Mouse (Mus musculus) midbrain, embryonic 15.5 days (tissue): ENCODE data around the gene Gps2. TPM values are rescaled to one million over a fixed set of nuclear protein-coding genes. Genes with fewer than 3 reads are reported as not detected.
A peak's percentile ranks its signal among the peaks of the same experiment; 100 is the strongest.
"Not testable (repeated sequence)": the region's sequence is repeated elsewhere in the genome, so short reads cannot be mapped to it uniquely, and the experiment has no call there.

Experiments used
- ATAC-seq: fragments of 200-750 bp; cut with Nextera tagmentation; replicated peaks from 2 replicates; pipeline ENCODE4 v1.8.0; 2017; ENCODE audit warnings: moderate TSS enrichment
- H3K27ac ChIP-seq: fragments of 300-500 bp; sonication (generic); 2 replicates; pipeline ENCODE4 v1.5.1; 2015; ENCODE audit warnings: mild to moderate bottlenecking, inconsistent platforms
- H3K27me3 ChIP-seq: fragments of 300-500 bp; sonication (generic); replicated peaks from 2 replicates; pipeline ENCODE4 v1.6.1; 2015; ENCODE audit warnings: inconsistent platforms
- H3K36me3 ChIP-seq: fragments of 300-500 bp; sonication (generic); replicated peaks from 2 replicates; pipeline ENCODE4 v1.6.1; 2015; ENCODE audit warnings: inconsistent platforms
- H3K4me1 ChIP-seq: fragments of 300-500 bp; sonication (generic); 2 replicates; pipeline ENCODE4 v1.6.1; 2015; ENCODE audit warnings: inconsistent platforms
- H3K4me2 ChIP-seq: fragments of 300-500 bp; sonication (generic); 2 replicates; pipeline ENCODE4 v1.6.1; 2015; ENCODE audit warnings: inconsistent platforms, mild to moderate bottlenecking, moderate library complexity
- H3K4me3 ChIP-seq: fragments of 300-500 bp; sonication (generic); 2 replicates; pipeline ENCODE4 v1.5.1; 2015; ENCODE audit warnings: mild to moderate bottlenecking, inconsistent platforms
- H3K9ac ChIP-seq: fragments of 300-500 bp; sonication (generic); 2 replicates; pipeline ENCODE4 v1.6.1; 2015; ENCODE audit warnings: mild to moderate bottlenecking, inconsistent platforms
- H3K9me3 ChIP-seq: fragments of 300-500 bp; sonication (generic); 2 replicates; pipeline ENCODE4 v1.6.1; 2016; ENCODE audit warnings: inconsistent platforms
- WGBS: fragments of 180-500 bp; shearing (Covaris S2); methylation state at CpG from one replicate; pipeline ENCODE4 v1.1.7; 2015; ENCODE audit warnings: mixed read lengths; 5-methylcytosine and 5-hydroxymethylcytosine counted together
- polyA plus RNA-seq: library from polyadenylated mRNA; unstranded; fragments of >200 nt; fragmentation: Nextera tagmentation; extraction: Ambion mirVana; gene quantifications from 2 replicates; pipeline ENCODE4 v1.2.1, GENCODE M21; 2015

The Gps2 gene
- polyA plus RNA-seq, 1 experiment from 2014 or later: 77.6 TPM

DNA sequence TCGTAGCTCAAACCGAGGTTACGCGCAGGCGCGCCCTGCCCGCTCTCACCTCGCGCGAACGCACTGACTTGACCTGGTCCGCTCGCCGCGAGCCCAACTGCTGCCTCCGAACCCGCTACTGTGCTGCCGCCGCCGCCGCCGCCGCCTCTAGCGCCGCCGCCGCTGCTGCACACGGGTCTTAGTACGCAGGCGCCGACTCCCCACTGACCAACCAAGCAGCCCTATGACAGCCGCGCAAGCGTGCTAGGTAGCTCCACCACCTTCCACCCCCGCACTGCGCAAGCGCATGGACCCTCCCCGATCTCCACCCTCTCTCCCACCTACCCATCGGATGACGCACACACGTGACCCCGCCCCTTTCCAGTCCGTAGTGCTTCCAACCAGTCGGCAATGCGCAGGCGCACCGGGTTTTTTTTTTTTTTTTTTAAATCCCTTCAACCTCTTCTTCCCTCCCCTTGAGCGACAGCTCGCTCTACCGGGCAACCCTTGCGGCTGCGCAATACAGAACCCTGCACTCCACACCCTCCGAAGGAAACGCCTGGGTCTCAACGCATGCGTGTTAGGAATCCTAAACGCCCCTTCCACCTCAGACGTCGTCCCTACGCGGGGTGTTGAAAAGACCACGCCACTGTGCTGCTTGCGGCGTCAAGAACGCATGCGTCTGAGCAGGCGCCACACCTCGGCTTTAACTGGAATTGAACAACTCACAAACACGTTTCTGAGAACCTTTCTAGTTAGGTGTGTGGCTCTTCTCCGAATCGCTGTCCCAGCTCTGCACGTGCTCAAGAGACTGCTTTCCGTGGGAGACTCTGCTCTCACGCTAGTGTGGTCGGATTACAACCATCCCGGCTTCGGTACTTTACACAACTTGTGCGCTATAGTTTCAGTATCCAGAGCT is 7.7 kb downstream of the Gps2 start, which contains the start of gene Eif5a:
Gene Eif5a (minus strand): TSS at position 845 of the 898 bp plus-strand sequence.
- no peaks in the 10 kb centered on the region for H3K9me3 ChIP-seq
- H3K4me2 ChIP-seq: peak within 1 kb of the TSS; percentile 81
- peak within 1 kb of the TSS; percentile 89 for H3K9ac ChIP-seq
- WGBS: under 1% methylated on average over 78 of the region's 78 CpGs
- H3K4me3 ChIP-seq: peak within 1 kb of the TSS; percentile 83
- H3K27me3 ChIP-seq: no peaks in the 10 kb centered on the region
- peaks cover 23% of the 10 kb centered on the region; the same call in 1 of the 2 replicates for H3K36me3 ChIP-seq
- peak; percentile 98 for ATAC-seq
- H3K27ac ChIP-seq: peak within 1 kb of the TSS; percentile 90
- peaks cover 30% of the 10 kb centered on the region for H3K4me1 ChIP-seq

DNA sequence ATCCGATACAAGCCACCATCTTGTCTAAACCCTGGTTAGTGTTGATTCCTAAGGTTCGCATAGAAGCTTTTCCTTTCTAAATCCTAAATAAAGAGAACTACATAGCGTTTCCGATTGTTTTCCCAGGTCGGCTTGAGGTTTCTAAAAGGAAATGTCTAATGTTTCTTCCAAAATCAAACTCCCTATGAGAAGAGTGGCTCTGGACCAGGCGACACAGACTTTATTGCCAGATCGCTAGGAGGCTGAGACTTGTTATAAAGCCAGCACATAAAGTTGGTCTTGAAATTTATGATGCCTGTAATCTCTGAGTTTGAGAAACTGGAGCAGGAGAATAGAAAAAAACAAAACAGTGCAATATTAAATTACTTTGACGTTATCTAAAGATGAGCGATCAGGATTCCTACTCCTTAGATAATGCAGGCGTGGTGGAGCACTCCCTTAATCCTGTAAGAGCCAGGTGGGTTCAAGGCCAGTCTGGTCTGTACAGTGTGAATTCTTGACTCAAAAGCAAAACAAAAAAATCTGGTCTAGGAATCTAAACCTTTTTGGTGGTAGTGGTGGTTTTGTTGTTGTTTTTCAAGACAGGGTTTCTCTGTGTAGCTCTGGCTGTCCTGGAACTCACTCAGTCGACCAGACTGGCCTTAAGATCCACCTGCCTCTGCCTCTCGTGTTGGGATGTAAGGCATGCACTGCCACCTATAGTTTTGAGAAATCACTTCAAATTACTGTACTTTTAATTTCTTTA is 8.5 kb downstream of the Gps2 start:
- no peak for ATAC-seq
- peaks cover 30% of the 10 kb centered on the region for H3K4me1 ChIP-seq
- WGBS: 3% methylated on average over 12 of the region's 12 CpGs

DNA sequence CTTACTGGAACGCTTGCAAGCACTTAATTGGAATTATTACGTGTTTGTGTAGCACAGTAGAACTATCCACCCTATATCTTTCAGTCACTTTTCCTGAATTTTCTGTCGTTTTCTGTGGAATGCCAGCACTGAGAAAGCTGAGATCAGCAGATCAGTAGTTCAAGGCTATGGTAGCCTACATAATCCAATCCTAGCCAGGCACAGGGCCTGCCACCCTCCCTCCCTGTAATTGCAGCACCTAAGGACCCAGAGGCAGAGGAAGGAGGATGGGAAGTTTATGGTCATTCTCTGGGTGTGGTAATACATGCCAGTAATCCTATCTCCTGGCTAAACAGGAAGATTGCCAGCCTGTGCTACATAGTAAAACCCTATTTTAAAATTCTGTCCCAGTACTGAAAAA is 9.1 kb downstream of the Gps2 start:
- Histone ChIP-seq H3K27ac (peak overlapping the region; percentile 23; the same call in 1 of the 2 replicates), H3K4me1 (peaks cover 30% of the 10 kb centered on the region), H3K4me2 (no peak overlapping the region), H3K36me3 (peaks cover 8% of the 10 kb centered on the region; the same call in 1 of the 2 replicates), H3K9me3 (no peaks in the 10 kb centered on the region), H3K4me3 (no peak overlapping the region), H3K9ac (no peak overlapping the region; the same call in 1 of the 2 replicates), H3K27me3 (no peaks in the 10 kb centered on the region)
- ATAC-seq: no peak
- WGBS: 73% methylated on average over 3 of the region's 3 CpGs

More for the DNA sequence above, 8.5 kb downstream of the Gps2 start:
- H3K4me2 ChIP-seq: peak overlapping the region; percentile 81
- H3K27me3 ChIP-seq: no peaks in the 10 kb centered on the region
- H3K9me3 ChIP-seq: no peaks in the 10 kb centered on the region
- H3K9ac ChIP-seq: peak overlapping the region; percentile 40
- peak overlapping the region; percentile 83 for H3K4me3 ChIP-seq
- H3K27ac ChIP-seq: peak overlapping the region; percentile 90
- H3K36me3 ChIP-seq: peaks cover 14% of the 10 kb centered on the region; the same call in 1 of the 2 replicates

GRCm38 (mm10) chr11:69927501-69927900 is 13.8 kb downstream of the Gps2 start:
- ATAC-seq: no peak

GRCm38 (mm10) chr11:69929712-69930111 is 16.0 kb downstream of the Gps2 start:
- 89% methylated on average over 4 of the region's 4 CpGs for WGBS
- no peak overlapping the region for H3K27ac ChIP-seq
- H3K9me3 ChIP-seq: no peaks in the 10 kb centered on the region
- peaks cover 3% of the 10 kb centered on the region; the same call in 1 of the 2 replicates for H3K4me1 ChIP-seq
- no peak overlapping the region for H3K9ac ChIP-seq
- H3K4me2 ChIP-seq: no peak overlapping the region
- no peak for ATAC-seq
- H3K4me3 ChIP-seq: no peak overlapping the region
- H3K36me3 ChIP-seq: no peaks in the 10 kb centered on the region
- H3K27me3 ChIP-seq: no peaks in the 10 kb centered on the region

More at GRCm38 (mm10) chr11:69927501-69927900, 13.8 kb downstream of the Gps2 start:
- Histone ChIP-seq H3K27me3 (no peaks in the 10 kb centered on the region), H3K4me2 (no peak overlapping the region), H3K36me3 (no peaks in the 10 kb centered on the region), H3K27ac (no peak overlapping the region), H3K4me3 (no peak overlapping the region), H3K9me3 (no peaks in the 10 kb centered on the region), H3K4me1 (peaks cover 5% of the 10 kb centered on the region), H3K9ac (no peak overlapping the region)
- WGBS: 99% methylated on average over 2 of the region's 2 CpGs

DNA sequence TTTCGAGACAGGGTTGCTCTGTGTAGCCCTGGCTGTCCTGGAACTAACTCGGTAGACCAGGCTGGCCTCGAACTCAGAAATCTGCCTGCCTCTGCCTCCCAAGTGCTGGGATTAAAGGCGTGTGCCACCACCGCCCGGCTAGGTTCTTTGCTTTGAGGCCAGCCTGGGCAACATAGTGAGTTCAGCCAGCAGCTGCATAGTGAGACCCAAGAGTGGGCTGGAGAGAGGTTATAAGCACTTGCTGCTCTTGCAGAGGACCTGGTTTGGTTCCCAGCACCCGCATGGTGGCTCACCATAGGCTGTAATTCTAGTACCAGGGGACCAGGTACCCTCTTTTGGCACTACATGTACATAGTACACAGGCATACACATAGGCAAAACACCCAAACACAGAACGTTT is 16.5 kb downstream of the Gps2 start:
- H3K4me3 ChIP-seq, H3K9me3 ChIP-seq, H3K27ac ChIP-seq, H3K27me3 ChIP-seq, H3K36me3 ChIP-seq, ATAC-seq, H3K4me2 ChIP-seq, H3K9ac ChIP-seq, H3K4me1 ChIP-seq: not testable (repeated sequence)
- WGBS: 87% methylated on average over 8 of the region's 8 CpGs

DNA sequence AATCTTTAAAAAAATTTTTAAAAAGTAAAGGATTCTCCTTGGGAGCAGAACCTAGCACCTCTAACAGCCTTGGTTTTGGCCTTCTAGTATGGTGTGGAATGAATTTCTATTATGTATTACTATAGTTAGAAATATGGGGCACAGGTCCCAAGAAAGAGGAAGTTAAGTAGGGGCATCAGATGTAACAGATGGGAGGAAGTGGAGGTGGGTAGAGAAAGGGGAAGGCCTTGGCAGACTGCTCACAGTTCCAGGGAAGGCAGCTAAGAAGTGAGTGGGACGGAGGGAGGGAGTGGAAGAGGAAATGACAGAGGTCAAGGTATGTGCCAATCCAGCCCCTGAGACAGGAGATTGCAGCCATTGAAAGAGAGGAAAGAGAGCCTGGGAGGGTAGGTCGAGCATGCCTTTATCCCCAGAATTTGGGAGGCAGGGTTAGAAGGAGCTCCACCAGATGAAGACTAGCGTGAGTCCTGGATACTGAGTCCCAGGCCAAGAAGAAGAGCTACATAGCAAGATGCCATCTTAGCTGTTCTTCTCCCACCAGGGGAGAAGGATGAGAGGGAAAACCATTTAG is 17.4 kb downstream of the Gps2 start:
- Histone ChIP-seq H3K4me1 (peaks cover 11% of the 10 kb centered on the region), H3K9me3 (no peaks in the 10 kb centered on the region), H3K9ac (no peak overlapping the region), H3K4me2 (no peak overlapping the region), H3K36me3 (no peaks in the 10 kb centered on the region), H3K27ac (no peak overlapping the region), H3K27me3 (0 out of 2 replicates have a peak, but pooled peaks cover 6% of the 10 kb centered on the region), H3K4me3 (no peak overlapping the region)
- no peak for ATAC-seq
- WGBS: 74% methylated on average over 3 of the region's 3 CpGs

GRCm38 (mm10) chr11:69931769-69932168 is 18.1 kb downstream of the Gps2 start:
- H3K27me3 ChIP-seq: peaks cover 13% of the 10 kb centered on the region
- no peak overlapping the region for H3K4me2 ChIP-seq
- H3K4me3 ChIP-seq: no peak overlapping the region
- H3K4me1 ChIP-seq: peaks cover 18% of the 10 kb centered on the region
- no peaks in the 10 kb centered on the region for H3K9me3 ChIP-seq
- ATAC-seq: no peak
- no peak overlapping the region for H3K27ac ChIP-seq
- 74% methylated on average over 8 of the region's 8 CpGs for WGBS
- no peaks in the 10 kb centered on the region for H3K36me3 ChIP-seq
- no peak overlapping the region for H3K9ac ChIP-seq

- 36% methylated on average over 3 of the region's 3 CpGs for WGBS
- no peaks in the 10 kb centered on the region for H3K36me3 ChIP-seq
- no peak overlapping the region for H3K27ac ChIP-seq
- no peak overlapping the region for H3K4me2 ChIP-seq
- H3K9ac ChIP-seq: no peak overlapping the region
- peaks cover 23% of the 10 kb centered on the region for H3K4me1 ChIP-seq
- H3K4me3 ChIP-seq: no peak overlapping the region
- no peaks in the 10 kb centered on the region for H3K9me3 ChIP-seq
- no peak for ATAC-seq
- peaks cover 18% of the 10 kb centered on the region for H3K27me3 ChIP-seq
Observed at GRCm38 (mm10) chr11:69932254-69932653, 18.6 kb downstream of the Gps2 start.

DNA sequence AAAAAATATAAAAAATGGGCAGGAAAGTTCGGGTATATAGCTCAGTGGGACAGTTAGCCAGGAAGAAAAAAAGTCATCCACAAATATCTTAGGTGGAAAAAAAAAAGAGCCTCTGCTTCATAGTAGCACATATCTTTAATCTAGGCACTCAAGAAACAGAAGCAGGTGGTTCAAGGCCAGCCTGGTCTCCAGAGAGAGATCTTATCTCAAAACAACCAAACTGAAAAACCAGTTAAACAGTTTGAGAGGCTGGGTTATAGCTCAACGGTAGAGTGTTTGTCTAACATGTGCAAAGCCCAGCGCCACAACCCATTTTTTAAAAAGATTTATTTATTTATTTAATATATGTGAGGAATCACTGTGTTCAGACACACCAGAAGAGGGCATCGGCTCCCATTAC is 19.4 kb downstream of the Gps2 start:
- H3K27me3 ChIP-seq: peaks cover 26% of the 10 kb centered on the region
- no peak overlapping the region for H3K27ac ChIP-seq
- H3K4me3 ChIP-seq: no peak overlapping the region
- no peak for ATAC-seq
- no peak overlapping the region for H3K4me2 ChIP-seq
- H3K9me3 ChIP-seq: no peaks in the 10 kb centered on the region
- WGBS: 80% methylated on average over 4 of the region's 4 CpGs
- H3K4me1 ChIP-seq: peaks cover 23% of the 10 kb centered on the region
- no peak overlapping the region for H3K9ac ChIP-seq
- H3K36me3 ChIP-seq: no peaks in the 10 kb centered on the region

- peaks cover 23% of the 10 kb centered on the region for H3K4me1 ChIP-seq
- H3K4me3 ChIP-seq: no peak overlapping the region
- H3K9ac ChIP-seq: no peak overlapping the region
- no peaks in the 10 kb centered on the region for H3K36me3 ChIP-seq
- 0 out of 2 replicates have a peak, but pooled peaks have one; percentile 25 for ATAC-seq
- WGBS: 1% methylated on average over 18 of the region's 18 CpGs
- H3K4me2 ChIP-seq: peak overlapping the region; percentile 38
- H3K9me3 ChIP-seq: no peaks in the 10 kb centered on the region
- peaks cover 27% of the 10 kb centered on the region for H3K27me3 ChIP-seq
- H3K27ac ChIP-seq: no peak overlapping the region
Observed at GRCm38 (mm10) chr11:69934169-69934568, 20.5 kb downstream of the Gps2 start.

DNA sequence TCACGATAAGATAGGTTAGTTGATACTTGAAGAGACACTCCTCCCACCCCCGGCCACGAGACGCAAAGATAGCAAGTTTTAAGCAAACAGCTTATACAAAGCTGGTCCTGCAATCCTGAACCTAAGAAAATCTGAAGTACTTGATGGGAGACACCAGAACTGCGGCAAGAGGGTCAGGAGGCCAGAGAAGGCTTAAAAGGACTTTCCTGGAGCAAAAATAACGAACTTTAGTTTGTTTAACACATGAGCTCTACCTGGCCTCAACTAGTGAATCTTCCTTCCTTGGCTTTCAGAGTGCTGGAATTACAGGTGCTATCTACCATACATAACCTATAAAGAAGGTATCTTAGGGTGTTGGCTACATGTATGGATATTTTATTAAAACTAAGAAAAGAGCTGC is 21.0 kb downstream of the Gps2 start:
- Histone ChIP-seq H3K36me3 (no peaks in the 10 kb centered on the region), H3K4me2 (peak overlapping the region; percentile 100), H3K4me3 (no peak overlapping the region), H3K4me1 (peaks cover 23% of the 10 kb centered on the region), H3K9me3 (no peaks in the 10 kb centered on the region), H3K9ac (no peak overlapping the region), H3K27ac (no peak overlapping the region), H3K27me3 (peaks cover 30% of the 10 kb centered on the region)
- WGBS: 18% methylated on average over 6 of the region's 6 CpGs
- ATAC-seq: no peak
